ENCODE assay signal across 40 mouse cellular contexts in the genomic region with DNA sequence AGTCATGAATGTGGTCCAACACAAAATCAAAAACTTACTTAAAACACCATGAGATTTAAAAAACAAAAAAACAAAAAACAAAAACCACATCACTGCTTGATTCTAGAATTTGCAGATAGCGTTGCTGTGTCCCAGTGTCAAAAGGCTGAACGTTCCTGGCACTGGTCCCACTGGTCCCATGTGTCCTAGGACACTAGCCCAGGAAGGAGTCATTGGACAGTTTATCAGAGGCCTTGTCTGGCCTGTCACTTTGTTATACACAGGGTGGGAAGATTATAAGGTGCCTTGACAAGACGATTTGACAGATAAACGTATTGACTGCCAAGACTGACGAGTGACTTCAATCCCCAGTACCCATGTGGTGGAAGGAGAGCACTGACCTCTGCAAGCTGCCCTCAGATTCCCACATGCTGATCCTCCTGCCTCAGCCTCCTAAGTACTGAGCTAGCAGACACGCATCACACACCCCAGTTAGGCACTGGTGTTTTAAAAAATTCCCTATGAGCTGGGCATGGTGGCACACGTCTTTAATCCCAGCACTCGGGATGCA. TPM values are rescaled to one million over a fixed set of nuclear protein-coding genes. Genes with fewer than 3 reads are reported as not detected.
DNase-seq lines count a peak whose midpoint lies in the region; ATAC-seq and TF ChIP-seq lines count a peak whose summit lies in the region.
"Had no signal": no experiment of that assay in that cellular context is flagged by ENCODE, and none has a peak within 500 bp of the region (broad histone marks: within the 10 kb centered on the region; RNA-seq: fewer than 3 reads in every experiment).

No protein-coding gene starts in this region.

- H3K4me1 ChIP-seq in heart, embryonic 11.5 days (ENCODE audit: control insufficient read depth, insufficient read depth, low read length): no peaks in the 10 kb centered on the region
- H3K4me1 ChIP-seq in heart, postnatal 0 days (ENCODE audit: control insufficient read depth, insufficient read depth): peaks cover 10% of the 10 kb centered on the region; the same call in 1 of the 2 replicates
- H3K4me1 ChIP-seq: hindbrain, embryonic 10.5 days; kidney, embryonic 15.5 days; limb, embryonic 12.5 days; liver, embryonic 15.5 days; midbrain, embryonic 12.5 days; neural tube, embryonic 12.5 days had no signal

- peak; percentile 43 for DNase-seq in gastrocnemius, adult 18-20 months (ENCODE audit: low spot score)
- DNase-seq in gastrocnemius, postnatal 10 days: no peak
- peak; percentile 63 for DNase-seq in heart, adult 8-10 months (ENCODE audit: low spot score)
- no peak for DNase-seq in heart, postnatal 0 days (ENCODE audit: low spot score)
- DNase-seq in right cerebral cortex, postnatal 10 days (ENCODE audit: low spot score in 2 of 2): no peak
- DNase-seq in frontal cortex, adult 2 months (ENCODE audit: extremely low spot score in 1 of 2, low spot score in 1 of 2): no peak
- DNase-seq: cerebellum, adult 2 months; cerebellum, postnatal 14 days; gastrocnemius, postnatal 25 days; kidney, adult 18-20 months; kidney, postnatal 25 days; lung, embryonic 14.5 days; thymus, postnatal 4 days had no signal

- H3K9me3 ChIP-seq in heart, embryonic 11.5 days (replicated peaks; ENCODE audit: control insufficient read depth, low read length): no peaks in the 10 kb centered on the region
- H3K9me3 ChIP-seq in heart, postnatal 0 days (replicated peaks; ENCODE audit: control insufficient read depth, low read length): no peaks in the 10 kb centered on the region
- H3K9me3 ChIP-seq: hindbrain, embryonic 10.5 days; kidney, embryonic 15.5 days; limb, embryonic 12.5 days; liver, embryonic 15.5 days; midbrain, embryonic 12.5 days; neural tube, embryonic 12.5 days had no signal

- no peak for TF ChIP-seq EP300 in heart, postnatal 0 days (IDR thresholded peaks at IDR 0.05; ENCODE audit: low read depth)

- no peaks in the 10 kb centered on the region for H3K36me3 ChIP-seq in heart, embryonic 11.5 days (ENCODE audit: control insufficient read depth, insufficient read depth, low read length)
- H3K36me3 ChIP-seq in heart, postnatal 0 days (replicated peaks; ENCODE audit: control insufficient read depth, insufficient read depth, low read length): peaks cover 9% of the 10 kb centered on the region
- H3K36me3 ChIP-seq: hindbrain, embryonic 10.5 days; kidney, embryonic 15.5 days; limb, embryonic 12.5 days; liver, embryonic 15.5 days; midbrain, embryonic 12.5 days; neural tube, embryonic 12.5 days had no signal

- 77% methylated on average over 8 of the region's 8 CpGs for WGBS in heart, embryonic 11.5 days (ENCODE audit: insufficient replicate concordance)
- WGBS in heart, postnatal 0 days: 54% methylated on average over 8 of the region's 8 CpGs

- no peak overlapping the region for H3K9ac ChIP-seq in heart, embryonic 11.5 days (ENCODE audit: low read depth, low read length)
- H3K9ac ChIP-seq in heart, postnatal 0 days (replicated peaks; ENCODE audit: low read depth, low read length): no peak overlapping the region
- H3K9ac ChIP-seq: kidney, embryonic 15.5 days; limb, embryonic 12.5 days; liver, embryonic 15.5 days; lung, embryonic 14.5 days; midbrain, embryonic 12.5 days; neural tube, embryonic 12.5 days had no signal

- ATAC-seq in heart, embryonic 11.5 days (replicated peaks; ENCODE audit: insufficient number of reproducible peaks, low FRiP score, low TSS enrichment): no peak
- ATAC-seq in heart, postnatal 0 days (ENCODE audit: insufficient read depth, low read depth): peak; percentile 71; the same call in 1 of the 2 replicates
- ATAC-seq: CD4-positive, CD25-positive, alpha-beta regulatory T cell, adult 4 months; forebrain, embryonic 16.5 days; hindbrain, embryonic 16.5 days had no signal

- no peak for TF ChIP-seq CTCF in heart, postnatal 0 days (IDR thresholded peaks at IDR 0.05; ENCODE audit: low read depth)

- H3K27me3 ChIP-seq in heart, embryonic 11.5 days (ENCODE audit: control insufficient read depth, insufficient read depth, low read length): no peaks in the 10 kb centered on the region
- H3K27me3 ChIP-seq in heart, postnatal 0 days (ENCODE audit: control insufficient read depth, insufficient read depth, low read length): no peaks in the 10 kb centered on the region
- H3K27me3 ChIP-seq: kidney, embryonic 15.5 days; limb, embryonic 12.5 days; liver, embryonic 15.5 days; midbrain, embryonic 12.5 days; neural tube, embryonic 12.5 days had no signal

- H3K27ac ChIP-seq in heart, embryonic 11.5 days (ENCODE audit: low read depth, low read length): no peak overlapping the region
- no peak overlapping the region for H3K27ac ChIP-seq in heart, postnatal 0 days (ENCODE audit: low read depth)
- H3K27ac ChIP-seq: hindbrain, embryonic 10.5 days; kidney, embryonic 15.5 days; limb, embryonic 12.5 days; liver, embryonic 15.5 days; midbrain, embryonic 12.5 days; neural tube, embryonic 12.5 days had no signal

- no peak overlapping the region for H3K4me2 ChIP-seq in heart, embryonic 11.5 days
- no peak overlapping the region for H3K4me2 ChIP-seq in heart, postnatal 0 days (ENCODE audit: low read depth, low read length)
- H3K4me2 ChIP-seq: kidney, embryonic 15.5 days; limb, embryonic 12.5 days; liver, embryonic 15.5 days; lung, embryonic 14.5 days; midbrain, embryonic 12.5 days; neural tube, embryonic 12.5 days had no signal

- H3K4me3 ChIP-seq in heart, embryonic 11.5 days (ENCODE audit: low read depth, low read length): no peak overlapping the region
- H3K4me3 ChIP-seq in heart, postnatal 0 days (ENCODE audit: low read depth, low read length): no peak overlapping the region
- H3K4me3 ChIP-seq: erythroblast, embryonic 14.5 days; hindbrain, embryonic 10.5 days; kidney, embryonic 15.5 days; limb, embryonic 12.5 days; liver, embryonic 15.5 days; midbrain, embryonic 12.5 days; myocyte; neural tube, embryonic 12.5 days had no signal

RNA-seq across cellular contexts. Expression of gene Lrrc2, which starts 12.3 kb away (rescaled TPM):
- 100 to 1,000 TPM in 1 of 2 experiments, 10 to 100 TPM in 1; 82.8 to 112 TPM for total RNA-seq in gastrocnemius, adult 18-20 months (2021)
- 10 to 100 TPM; 10.6 to 13.7 TPM for total RNA-seq in gastrocnemius, postnatal 10 days (2021)
- total RNA-seq in heart, adult 8-10 months (2022): 100 to 1,000 TPM; 286 to 346 (median 321) TPM
- polyA plus RNA-seq in heart, embryonic 11.5 days (2014; fragmentation: Nextera tagmentation; extraction: Ambion mirVana): 2.0 and 2.1 TPM in 2 replicates
- 7.1 and 11.4 TPM in 2 replicates for total RNA-seq in heart, postnatal 0 days (2014; rRNA removed; ENCODE audit: low replicate concordance)
- polyA plus RNA-seq in heart, postnatal 0 days (2015; fragmentation: Nextera tagmentation; extraction: Ambion mirVana): 14.6 and 21.0 TPM in 2 replicates
- 0.97 and 1.0 TPM in 2 replicates for polyA plus RNA-seq in frontal cortex, adult 2 months (2012; rRNA removed)
- polyA plus RNA-seq: erythroblast, embryonic 14.5 days; liver, adult 2 months; lung, embryonic 14.5 days; midbrain, embryonic 12.5 days; stomach, embryonic 14.5 days had no signal

RNA-seq across cellular contexts. Expression of gene Tdgf1, which starts 17.7 kb away (rescaled TPM):
- total RNA-seq in gastrocnemius, adult 18-20 months (2021): not detected
- total RNA-seq in gastrocnemius, postnatal 10 days (2021): not detected
- not detected for total RNA-seq in heart, adult 8-10 months (2022)
- not detected in 2 replicates for polyA plus RNA-seq in heart, embryonic 11.5 days (2014; fragmentation: Nextera tagmentation; extraction: Ambion mirVana)
- not detected in 2 replicates for total RNA-seq in heart, postnatal 0 days (2014; rRNA removed; ENCODE audit: low replicate concordance)
- polyA plus RNA-seq in heart, postnatal 0 days (2015; fragmentation: Nextera tagmentation; extraction: Ambion mirVana): not detected in 2 replicates
- polyA plus RNA-seq in frontal cortex, adult 2 months (2012; rRNA removed): 0.94 and 1.3 TPM in 2 replicates
- total RNA-seq: adrenal gland, postnatal 36 days; gastrocnemius, postnatal 25 days; layer of hippocampus, postnatal 10 days; liver, adult 2 months; megakaryocyte progenitor cell, adult 5-6 weeks; midbrain, postnatal 0 days had no signal
- polyA plus RNA-seq: erythroblast, embryonic 14.5 days; forebrain, embryonic 11.5 days; forebrain, embryonic 16.5 days; heart, embryonic 14.5 days; hindbrain, embryonic 10.5 days; intestine, embryonic 14.5 days; kidney, embryonic 15.5 days; limb, embryonic 12.5 days; liver, adult 2 months; liver, embryonic 15.5 days; lung, embryonic 14.5 days; midbrain, embryonic 12.5 days; midbrain, postnatal 0 days; myocyte; neural tube, embryonic 12.5 days; stomach, embryonic 14.5 days had no signal

RNA-seq across cellular contexts. Expression of gene Rtp3, which starts 26.7 kb away (rescaled TPM):
- total RNA-seq in gastrocnemius, adult 18-20 months (2021): 1 to 10 TPM in 1 of 2 experiments, under 1 TPM in 1; 0.94 to 2.4 TPM
- under 1 TPM; 0.92 to 0.93 TPM for total RNA-seq in gastrocnemius, postnatal 10 days (2021)
- total RNA-seq in heart, adult 8-10 months (2022): 1 to 10 TPM; 2.6 to 4.8 (median 3.7) TPM
- 0.14 and 0.29 TPM in 2 replicates for polyA plus RNA-seq in heart, embryonic 11.5 days (2014; fragmentation: Nextera tagmentation; extraction: Ambion mirVana)
- total RNA-seq in heart, postnatal 0 days (2014; rRNA removed; ENCODE audit: low replicate concordance): 0.46 and 1.4 TPM in 2 replicates
- 0.21 and 0.26 TPM in 2 replicates for polyA plus RNA-seq in heart, postnatal 0 days (2015; fragmentation: Nextera tagmentation; extraction: Ambion mirVana)
- 0.50 and 0.71 TPM in 2 replicates for polyA plus RNA-seq in frontal cortex, adult 2 months (2012; rRNA removed)
- total RNA-seq: megakaryocyte progenitor cell, adult 5-6 weeks; midbrain, postnatal 0 days had no signal
- polyA plus RNA-seq: CD4-positive, CD25-positive, alpha-beta regulatory T cell, adult 4 months; erythroblast, embryonic 14.5 days; forebrain, embryonic 11.5 days; forebrain, embryonic 16.5 days; heart, embryonic 14.5 days; hindbrain, embryonic 10.5 days; hindbrain, embryonic 16.5 days; limb, embryonic 12.5 days; midbrain, embryonic 12.5 days; midbrain, postnatal 0 days; myocyte; neural tube, embryonic 12.5 days; stomach, embryonic 14.5 days had no signal

RNA-seq across cellular contexts. Expression of gene Fam240a, which starts 47.0 kb away (rescaled TPM):
- total RNA-seq in gastrocnemius, adult 18-20 months (2021): 1 to 10 TPM; 1.2 TPM
- under 1 TPM in 1 of 2 experiments, not detected in 1; 0.99 TPM for total RNA-seq in gastrocnemius, postnatal 10 days (2021)
- not detected for total RNA-seq in heart, adult 8-10 months (2022)
- not detected in 2 replicates for polyA plus RNA-seq in heart, embryonic 11.5 days (2014; fragmentation: Nextera tagmentation; extraction: Ambion mirVana)
- not detected in 2 replicates for total RNA-seq in heart, postnatal 0 days (2014; rRNA removed; ENCODE audit: low replicate concordance)
- not detected in 2 replicates for polyA plus RNA-seq in heart, postnatal 0 days (2015; fragmentation: Nextera tagmentation; extraction: Ambion mirVana)
- not detected in 2 replicates for polyA plus RNA-seq in frontal cortex, adult 2 months (2012; rRNA removed)
- total RNA-seq: adrenal gland, postnatal 36 days; layer of hippocampus, adult 18-20 months; layer of hippocampus, postnatal 10 days; left cerebral cortex, adult 18-20 months; left cerebral cortex, postnatal 25 days; liver, adult 2 months; megakaryocyte progenitor cell, adult 5-6 weeks; midbrain, postnatal 0 days had no signal
- polyA plus RNA-seq: cerebellum, adult 2 months; cortical plate, adult 2 months; embryonic facial prominence, embryonic 14.5 days; erythroblast, embryonic 14.5 days; forebrain, embryonic 11.5 days; forebrain, embryonic 16.5 days; heart, embryonic 14.5 days; hindbrain, embryonic 10.5 days; hindbrain, embryonic 16.5 days; intestine, embryonic 14.5 days; kidney, embryonic 15.5 days; limb, embryonic 12.5 days; liver, adult 2 months; liver, embryonic 15.5 days; lung, embryonic 14.5 days; midbrain, embryonic 12.5 days; midbrain, postnatal 0 days; myocyte; neural tube, embryonic 12.5 days; stomach, embryonic 14.5 days; testis, adult 2 months had no signal

RNA-seq across cellular contexts. Expression of gene Ltf, which starts 55.4 kb away (rescaled TPM):
- under 1 TPM in 1 of 2 experiments, not detected in 1; 0.07 TPM for total RNA-seq in gastrocnemius, adult 18-20 months (2021)
- total RNA-seq in gastrocnemius, postnatal 10 days (2021): 10 to 100 TPM in 1 of 2 experiments, 1 to 10 TPM in 1; 1.1 to 10.1 TPM
- 1 to 10 TPM in 1 of 4 experiments, not detected in 3; 6.7 TPM for total RNA-seq in heart, adult 8-10 months (2022)
- 0.68 and 0.72 TPM in 2 replicates for polyA plus RNA-seq in heart, embryonic 11.5 days (2014; fragmentation: Nextera tagmentation; extraction: Ambion mirVana)
- 3.3 and 25.2 TPM in 2 replicates for total RNA-seq in heart, postnatal 0 days (2014; rRNA removed; ENCODE audit: low replicate concordance)
- 0.72 and 1.5 TPM in 2 replicates for polyA plus RNA-seq in heart, postnatal 0 days (2015; fragmentation: Nextera tagmentation; extraction: Ambion mirVana)
- polyA plus RNA-seq in frontal cortex, adult 2 months (2012; rRNA removed): 0.06 and 0.71 TPM in 2 replicates
- total RNA-seq: gastrocnemius, postnatal 25 days; layer of hippocampus, adult 18-20 months; left cerebral cortex, postnatal 25 days had no signal
- polyA plus RNA-seq: cortical plate, adult 2 months; erythroblast, embryonic 14.5 days; myocyte; testis, adult 2 months had no signal

Comparison
In these comparisons a context has a peak if more than half of its experiments do, and no peak if none do; other contexts are left out.
1. DNase-seq: peak in gastrocnemius, adult 18-20 months (single experiment) and heart, adult 8-10 months (single experiment); none in gastrocnemius, postnatal 10 days (single experiment), heart, postnatal 0 days (single experiment), right cerebral cortex, postnatal 10 days (0 of 2) and frontal cortex, adult 2 months (0 of 2).